Mouse (Mus musculus) limb, embryonic 11.5 days (tissue): ENCODE results near the gene Aup1. TPM values are rescaled to one million over a fixed set of nuclear protein-coding genes. Genes with fewer than 3 reads are reported as not detected.
A peak's percentile ranks its signal among the peaks of the same experiment; 100 is the strongest.

ENCODE experiments used
- ATAC-seq: fragments of 200-750 bp; cut with Nextera tagmentation; 2 replicates; pipeline ENCODE4 v1.8.0; 2017; ENCODE audit warnings: low read depth; ENCODE audit not compliant: insufficient number of reproducible peaks, low FRiP score, low TSS enrichment
- DNase-seq: peaks from one replicate; pipeline ENCODE4 v3.0.0-alpha.2; 2015; ENCODE audit warnings: low spot score
- H3K27ac ChIP-seq: fragments of 300-500 bp; sonication (generic); replicated peaks from 2 replicates; pipeline ENCODE4 v1.5.1; 2014; ENCODE audit warnings: low read depth, mild to moderate bottlenecking, low read length
- H3K27me3 ChIP-seq: fragments of 300-500 bp; sonication (generic); 2 replicates; pipeline ENCODE4 v1.6.1; 2014; ENCODE audit warnings: mild to moderate bottlenecking, low read length, mixed read lengths; ENCODE audit not compliant: control insufficient read depth, insufficient read depth
- H3K36me3 ChIP-seq: fragments of 300-500 bp; sonication (generic); 2 replicates; pipeline ENCODE4 v1.6.1; 2014; ENCODE audit warnings: mild to moderate bottlenecking, low read length, moderate library complexity, mixed read lengths; ENCODE audit not compliant: control insufficient read depth, insufficient read depth
- H3K4me1 ChIP-seq: fragments of 300-500 bp; sonication (generic); 2 replicates; pipeline ENCODE4 v1.6.1; 2014; ENCODE audit warnings: low read length, mixed read lengths; ENCODE audit not compliant: control insufficient read depth, insufficient read depth
- H3K4me2 ChIP-seq: fragments of 300-500 bp; sonication (generic); 2 replicates; pipeline ENCODE4 v1.6.1; 2014; ENCODE audit warnings: low read depth, mild to moderate bottlenecking, moderate library complexity; ENCODE audit not compliant: severe bottlenecking
- H3K4me3 ChIP-seq: fragments of 300-500 bp; sonication (generic); 2 replicates; pipeline ENCODE4 v1.5.1; 2014; ENCODE audit warnings: low read depth, low read length
- H3K9ac ChIP-seq: fragments of 300-500 bp; sonication (generic); 2 replicates; pipeline ENCODE4 v1.6.1; 2014; ENCODE audit warnings: mild to moderate bottlenecking, low read length
- H3K9me3 ChIP-seq: fragments of 300-500 bp; sonication (generic); 2 replicates; pipeline ENCODE4 v1.6.1; 2016; ENCODE audit warnings: low read length; ENCODE audit not compliant: control insufficient read depth
- WGBS: fragments of 180-500 bp; shearing (Covaris S2); extraction: QIAGEN DNeasy Blood & Tissue Kit; methylation state at CpG from one replicate; pipeline ENCODE4 v1.1.7; 2014; 5-methylcytosine and 5-hydroxymethylcytosine counted together
- polyA plus RNA-seq: library from polyadenylated mRNA; unstranded; fragments of >200 nt; fragmentation: Nextera tagmentation; extraction: Ambion mirVana; gene quantifications from 2 replicates; pipeline ENCODE4 v1.2.1, GENCODE M21; 2014

Gene Aup1
- polyA plus RNA-seq, 1 experiment from 2014 or later = 122 TPM

- Histone ChIP-seq H3K9ac (no peak overlapping the region), H3K27ac (no peak overlapping the region), H3K27me3 (no peaks in the 10 kb centered on the region), H3K9me3 (no peaks in the 10 kb centered on the region), H3K4me1 (no peaks in the 10 kb centered on the region), H3K4me2 (no peak overlapping the region), H3K4me3 (no peak overlapping the region), H3K36me3 (no peaks in the 10 kb centered on the region)
- no peak for ATAC-seq
- WGBS = 77% methylated on average over 9 of the region's 9 CpGs
- no peak for DNase-seq
Observed at GRCm38 (mm10) chr6:83044742-83045141, 9.6 kb upstream of the Aup1 start.

GRCm38 (mm10) chr6:83049367-83049766 lies 5.0 kb upstream of the Aup1 start:
- DNase-seq = no peak
- no peaks in the 10 kb centered on the region for H3K9me3 ChIP-seq
- no peak overlapping the region for H3K27ac ChIP-seq
- no peak overlapping the region for H3K4me2 ChIP-seq
- 0 out of 2 replicates have a peak, but pooled peaks cover 7% of the 10 kb centered on the region for H3K4me1 ChIP-seq
- H3K4me3 ChIP-seq = no peak overlapping the region
- 64% methylated on average over 10 of the region's 10 CpGs for WGBS
- H3K36me3 ChIP-seq = peaks cover 5% of the 10 kb centered on the region; the same call in 1 of the 2 replicates
- H3K9ac ChIP-seq = no peak overlapping the region
- no peak for ATAC-seq
- H3K27me3 ChIP-seq = no peaks in the 10 kb centered on the region

- Histone ChIP-seq H3K27ac (no peak overlapping the region), H3K4me3 (peak overlapping the region; percentile 99), H3K27me3 (no peaks in the 10 kb centered on the region), H3K9ac (peak overlapping the region; percentile 94), H3K36me3 (peaks cover 10% of the 10 kb centered on the region; the same call in 1 of the 2 replicates), H3K4me2 (peak overlapping the region; percentile 92), H3K4me1 (peaks cover 14% of the 10 kb centered on the region), H3K9me3 (no peaks in the 10 kb centered on the region)
- peak; percentile 60 for DNase-seq
- WGBS = 2% methylated on average over 26 of the region's 26 CpGs
- 0 out of 2 replicates have a peak, but pooled peaks have one; percentile 5 for ATAC-seq
Observed at GRCm38 (mm10) chr6:83053136-83053960, 973 bp upstream of the Aup1 start.

GRCm38 (mm10) chr6:83054871-83055431 lies 630 bp downstream of the Aup1 start, which contains the start of gene Htra2:
Gene Htra2, minus strand, starts transcription at chr6:83055273.
- Histone ChIP-seq H3K27ac (peak within 1 kb of the TSS; percentile 81), H3K36me3 (peaks cover 10% of the 10 kb centered on the region; the same call in 1 of the 2 replicates), H3K4me3 (peak within 1 kb of the TSS; percentile 99), H3K27me3 (0 out of 2 replicates have a peak, but pooled peaks cover 2% of the 10 kb centered on the region), H3K4me2 (peak within 1 kb of the TSS; percentile 92), H3K9me3 (no peaks in the 10 kb centered on the region), H3K4me1 (peaks cover 14% of the 10 kb centered on the region), H3K9ac (peak within 1 kb of the TSS; percentile 94)
- WGBS = under 1% methylated on average over 50 of the region's 50 CpGs
- DNase-seq (peak; percentile 62), ATAC-seq (peak; percentile 15)

- ATAC-seq (no peak), DNase-seq (no peak)
- no peak within 1 kb of the TSS for H3K9ac ChIP-seq
- peaks cover 11% of the 10 kb centered on the region for H3K4me1 ChIP-seq
- peaks cover 5% of the 10 kb centered on the region; the same call in 1 of the 2 replicates for H3K36me3 ChIP-seq
- H3K4me3 ChIP-seq = no peak within 1 kb of the TSS
- peaks cover 11% of the 10 kb centered on the region for H3K27me3 ChIP-seq
- H3K9me3 ChIP-seq = no peaks in the 10 kb centered on the region
- no peak within 1 kb of the TSS for H3K27ac ChIP-seq
- H3K4me2 ChIP-seq = no peak within 1 kb of the TSS
- 43% methylated on average over 3 of the region's 3 CpGs for WGBS
Observed at GRCm38 (mm10) chr6:83057790-83058189, 3.5 kb downstream of the Aup1 start, which contains the start of gene Dqx1. Gene Dqx1, plus strand, starts transcription at chr6:83057844.

GRCm38 (mm10) chr6:83058725-83059124 lies 4.4 kb downstream of the Aup1 start:
- Histone ChIP-seq H3K36me3 (peaks cover 5% of the 10 kb centered on the region; the same call in 1 of the 2 replicates), H3K27me3 (peaks cover 20% of the 10 kb centered on the region), H3K4me3 (no peak overlapping the region), H3K4me2 (no peak overlapping the region), H3K4me1 (peaks cover 7% of the 10 kb centered on the region), H3K27ac (no peak overlapping the region), H3K9ac (no peak overlapping the region), H3K9me3 (no peaks in the 10 kb centered on the region)
- DNase-seq = no peak
- WGBS = 85% methylated on average over 2 of the region's 2 CpGs
- ATAC-seq = no peak

GRCm38 (mm10) chr6:83065995-83066394 lies 11.7 kb downstream of the Aup1 start:
- Histone ChIP-seq H3K27me3 (peaks cover 87% of the 10 kb centered on the region), H3K4me1 (peaks cover 13% of the 10 kb centered on the region), H3K9me3 (no peaks in the 10 kb centered on the region), H3K36me3 (no peaks in the 10 kb centered on the region), H3K27ac (no peak overlapping the region), H3K4me3 (no peak overlapping the region), H3K4me2 (no peak overlapping the region), H3K9ac (no peak overlapping the region)
- 41% methylated on average over 8 of the region's 8 CpGs for WGBS
- ATAC-seq (no peak), DNase-seq (no peak)

GRCm38 (mm10) chr6:83066441-83066840 lies 12.1 kb downstream of the Aup1 start:
- H3K27me3 ChIP-seq = peaks cover 89% of the 10 kb centered on the region
- no peak for DNase-seq
- H3K9ac ChIP-seq = no peak overlapping the region
- no peak overlapping the region for H3K4me3 ChIP-seq
- no peak for ATAC-seq
- WGBS = 25% methylated on average over 6 of the region's 6 CpGs
- H3K4me1 ChIP-seq = peaks cover 17% of the 10 kb centered on the region
- H3K9me3 ChIP-seq = no peaks in the 10 kb centered on the region
- H3K27ac ChIP-seq = no peak overlapping the region
- H3K36me3 ChIP-seq = no peaks in the 10 kb centered on the region
- H3K4me2 ChIP-seq = no peak overlapping the region
